Mouse (Mus musculus) kidney, embryonic 15.5 days (tissue): ENCODE results near the gene Cadm1. TPM values are rescaled to one million over a fixed set of nuclear protein-coding genes. Genes with fewer than 3 reads are reported as not detected.

Source experiments
- ATAC-seq: fragments of 200-750 bp; cut with Nextera tagmentation; replicated peaks from 2 replicates; pipeline ENCODE4 v1.8.0; 2017; ENCODE audit warnings: moderate TSS enrichment; ENCODE audit not compliant: low FRiP score
- H3K27ac ChIP-seq: fragments of 300-500 bp; sonication (generic); 2 replicates; pipeline ENCODE4 v1.5.1; 2015; ENCODE audit warnings: mild to moderate bottlenecking, inconsistent platforms
- H3K27me3 ChIP-seq: fragments of 300-500 bp; sonication (generic); 2 replicates; pipeline ENCODE4 v1.6.1; 2015; ENCODE audit warnings: inconsistent platforms
- H3K36me3 ChIP-seq: fragments of 300-500 bp; sonication (generic); 2 replicates; pipeline ENCODE4 v1.6.1; 2015; ENCODE audit warnings: inconsistent platforms
- H3K4me1 ChIP-seq: fragments of 300-500 bp; sonication (generic); 2 replicates; pipeline ENCODE4 v1.6.1; 2015; ENCODE audit warnings: inconsistent platforms
- H3K4me2 ChIP-seq: fragments of 300-500 bp; sonication (generic); 2 replicates; pipeline ENCODE4 v1.6.1; 2015; ENCODE audit warnings: moderate library complexity, mild to moderate bottlenecking, inconsistent platforms
- H3K4me3 ChIP-seq: fragments of 300-500 bp; sonication (generic); replicated peaks from 2 replicates; pipeline ENCODE4 v1.5.1; 2015; ENCODE audit warnings: mild to moderate bottlenecking, inconsistent platforms
- H3K9ac ChIP-seq: fragments of 300-500 bp; sonication (generic); 2 replicates; pipeline ENCODE4 v1.6.1; 2015; ENCODE audit warnings: mild to moderate bottlenecking, inconsistent platforms
- H3K9me3 ChIP-seq: fragments of 300-500 bp; sonication (generic); replicated peaks from 2 replicates; pipeline ENCODE4 v1.6.1; 2016; ENCODE audit warnings: inconsistent platforms
- WGBS: fragments of 180-500 bp; shearing (Covaris S2); methylation state at CpG from one replicate; pipeline ENCODE4 v1.1.7; 2015; ENCODE audit warnings: mixed read lengths; 5-methylcytosine and 5-hydroxymethylcytosine counted together
- polyA plus RNA-seq: library from polyadenylated mRNA; unstranded; fragments of >200 nt; fragmentation: Nextera tagmentation; extraction: Ambion mirVana; gene quantifications from 2 replicates; pipeline ENCODE4 v1.2.1, GENCODE M21; 2015

Gene Cadm1
- polyA plus RNA-seq, 1 experiment from 2014 or later: 72.2 TPM

- Histone ChIP-seq H3K27ac (no peak overlapping the region), H3K9ac (no peak overlapping the region), H3K36me3 (no peaks in the 10 kb centered on the region), H3K4me3 (no peak overlapping the region), H3K9me3 (no peaks in the 10 kb centered on the region), H3K4me2 (no peak overlapping the region), H3K27me3 (no peaks in the 10 kb centered on the region), H3K4me1 (0 out of 2 replicates have a peak, but pooled peaks cover 4% of the 10 kb centered on the region)
- 88% methylated on average over 3 of the region's 3 CpGs for WGBS
- ATAC-seq: no peak
These were observed 30.8 kb downstream of the Cadm1 start for GRCm38 (mm10) chr9:47560726-47561125.

- H3K4me3 ChIP-seq: no peak overlapping the region
- no peaks in the 10 kb centered on the region for H3K27me3 ChIP-seq
- H3K27ac ChIP-seq: no peak overlapping the region
- 0 out of 2 replicates have a peak, but pooled peaks cover 4% of the 10 kb centered on the region for H3K4me1 ChIP-seq
- no peak overlapping the region for H3K4me2 ChIP-seq
- H3K36me3 ChIP-seq: no peaks in the 10 kb centered on the region
- ATAC-seq: no peak
- H3K9ac ChIP-seq: no peak overlapping the region
- 86% methylated on average over 4 of the region's 4 CpGs for WGBS
- H3K9me3 ChIP-seq: no peaks in the 10 kb centered on the region
These were observed 31.6 kb downstream of the Cadm1 start for GRCm38 (mm10) chr9:47561596-47561995.

- Histone ChIP-seq H3K4me1 (0 out of 2 replicates have a peak, but pooled peaks cover under 1% of the 10 kb centered on the region), H3K9me3 (no peaks in the 10 kb centered on the region), H3K27ac (no peak overlapping the region), H3K36me3 (no peaks in the 10 kb centered on the region), H3K27me3 (0 out of 2 replicates have a peak, but pooled peaks cover 4% of the 10 kb centered on the region), H3K4me2 (no peak overlapping the region), H3K9ac (no peak overlapping the region), H3K4me3 (no peak overlapping the region)
- ATAC-seq: no peak
- WGBS: 47% methylated on average over 5 of the region's 5 CpGs
These were observed 35.1 kb downstream of the Cadm1 start for GRCm38 (mm10) chr9:47565088-47565487.

- Histone ChIP-seq H3K27me3 (peaks cover 17% of the 10 kb centered on the region), H3K9ac (no peak overlapping the region), H3K4me1 (0 out of 2 replicates have a peak, but pooled peaks cover 3% of the 10 kb centered on the region), H3K9me3 (no peaks in the 10 kb centered on the region), H3K27ac (no peak overlapping the region), H3K4me2 (no peak overlapping the region), H3K4me3 (no peak overlapping the region), H3K36me3 (no peaks in the 10 kb centered on the region)
- ATAC-seq: no peak
- WGBS: 84% methylated on average over 6 of the region's 6 CpGs
These were observed 37.9 kb downstream of the Cadm1 start for GRCm38 (mm10) chr9:47567873-47568272.

- H3K4me3 ChIP-seq: no peak overlapping the region
- H3K27ac ChIP-seq: no peak overlapping the region
- 61% methylated on average over 4 of the region's 4 CpGs for WGBS
- peaks cover 20% of the 10 kb centered on the region for H3K27me3 ChIP-seq
- H3K36me3 ChIP-seq: no peaks in the 10 kb centered on the region
- ATAC-seq: no peak
- H3K9ac ChIP-seq: no peak overlapping the region
- no peaks in the 10 kb centered on the region for H3K9me3 ChIP-seq
- peaks cover 9% of the 10 kb centered on the region for H3K4me1 ChIP-seq
- H3K4me2 ChIP-seq: no peak overlapping the region
These were observed 40.2 kb downstream of the Cadm1 start for GRCm38 (mm10) chr9:47570184-47570583.

GRCm38 (mm10) chr9:47571461-47571860 is 41.5 kb downstream of the Cadm1 start:
- peaks cover 13% of the 10 kb centered on the region for H3K4me1 ChIP-seq
- no peak overlapping the region for H3K4me2 ChIP-seq
- no peak overlapping the region for H3K4me3 ChIP-seq
- 85% methylated on average over 7 of the region's 7 CpGs for WGBS
- H3K27me3 ChIP-seq: peaks cover 20% of the 10 kb centered on the region
- no peak overlapping the region for H3K27ac ChIP-seq
- no peaks in the 10 kb centered on the region for H3K36me3 ChIP-seq
- H3K9ac ChIP-seq: no peak overlapping the region
- ATAC-seq: no peak
- no peaks in the 10 kb centered on the region for H3K9me3 ChIP-seq

GRCm38 (mm10) chr9:47572132-47572531 is 42.2 kb downstream of the Cadm1 start:
- Histone ChIP-seq H3K4me2 (no peak overlapping the region), H3K4me3 (no peak overlapping the region), H3K27ac (no peak overlapping the region), H3K9me3 (no peaks in the 10 kb centered on the region), H3K9ac (no peak overlapping the region), H3K4me1 (peaks cover 13% of the 10 kb centered on the region), H3K27me3 (peaks cover 20% of the 10 kb centered on the region), H3K36me3 (no peaks in the 10 kb centered on the region)
- WGBS: 75% methylated on average over 5 of the region's 5 CpGs
- no peak for ATAC-seq

GRCm38 (mm10) chr9:47573456-47573855 is 43.5 kb downstream of the Cadm1 start:
- no peak for ATAC-seq
- H3K27me3 ChIP-seq: peaks cover 20% of the 10 kb centered on the region
- peaks cover 13% of the 10 kb centered on the region for H3K4me1 ChIP-seq
- H3K9ac ChIP-seq: no peak overlapping the region
- no peaks in the 10 kb centered on the region for H3K9me3 ChIP-seq
- H3K36me3 ChIP-seq: no peaks in the 10 kb centered on the region
- WGBS: 84% methylated on average over 7 of the region's 7 CpGs
- no peak overlapping the region for H3K27ac ChIP-seq
- H3K4me3 ChIP-seq: no peak overlapping the region
- H3K4me2 ChIP-seq: no peak overlapping the region

- ATAC-seq: peak; percentile 71
- no peaks in the 10 kb centered on the region for H3K36me3 ChIP-seq
- H3K9me3 ChIP-seq: no peaks in the 10 kb centered on the region
- no peak overlapping the region for H3K9ac ChIP-seq
- peaks cover 15% of the 10 kb centered on the region for H3K27me3 ChIP-seq
- 52% methylated on average over 7 of the region's 7 CpGs for WGBS
- peaks cover 13% of the 10 kb centered on the region for H3K4me1 ChIP-seq
- 0 out of 2 replicates have a peak overlapping the region, but pooled peaks have one; percentile 1 for H3K27ac ChIP-seq
- no peak overlapping the region for H3K4me2 ChIP-seq
- no peak overlapping the region for H3K4me3 ChIP-seq
These were observed 44.9 kb downstream of the Cadm1 start for GRCm38 (mm10) chr9:47574710-47575414.

- no peak overlapping the region for H3K9ac ChIP-seq
- H3K36me3 ChIP-seq: no peaks in the 10 kb centered on the region
- no peak for ATAC-seq
- 73% methylated on average over 11 of the region's 11 CpGs for WGBS
- H3K27me3 ChIP-seq: peaks cover 15% of the 10 kb centered on the region
- H3K27ac ChIP-seq: no peak overlapping the region
- no peak overlapping the region for H3K4me3 ChIP-seq
- H3K4me1 ChIP-seq: peaks cover 10% of the 10 kb centered on the region
- H3K4me2 ChIP-seq: no peak overlapping the region
- no peaks in the 10 kb centered on the region for H3K9me3 ChIP-seq
These were observed 45.8 kb downstream of the Cadm1 start for GRCm38 (mm10) chr9:47575764-47576163.

GRCm38 (mm10) chr9:47579464-47579863 is 49.5 kb downstream of the Cadm1 start:
- Histone ChIP-seq H3K4me2 (no peak overlapping the region), H3K36me3 (no peaks in the 10 kb centered on the region), H3K9ac (no peak overlapping the region), H3K9me3 (no peaks in the 10 kb centered on the region), H3K4me3 (no peak overlapping the region), H3K27ac (no peak overlapping the region), H3K4me1 (peaks cover 17% of the 10 kb centered on the region), H3K27me3 (no peaks in the 10 kb centered on the region)
- no peak for ATAC-seq
- WGBS: 94% methylated on average over 6 of the region's 6 CpGs

GRCm38 (mm10) chr9:47581576-47582365 is 51.8 kb downstream of the Cadm1 start:
- Histone ChIP-seq H3K27me3 (no peaks in the 10 kb centered on the region), H3K27ac (no peak overlapping the region), H3K9me3 (no peaks in the 10 kb centered on the region), H3K36me3 (no peaks in the 10 kb centered on the region), H3K4me3 (no peak overlapping the region), H3K4me2 (no peak overlapping the region), H3K9ac (no peak overlapping the region), H3K4me1 (peaks cover 7% of the 10 kb centered on the region)
- ATAC-seq: no peak
- WGBS: 61% methylated on average over 6 of the region's 6 CpGs
